Mouse (Mus musculus) adrenal gland, postnatal 4 days (tissue): ENCODE results near the gene Sparcl1. TPM values are rescaled to one million over a fixed set of nuclear protein-coding genes. Genes with fewer than 3 reads are reported as not detected.

Experiments used
- DNase-seq, 2 experiments: peaks; one replicate each; pipeline ENCODE4 v3.0.0; 2021 to 2022; ENCODE audit warnings: low spot score in 2 of 2, mixed read lengths in 2 of 2
- microRNA-seq: library from miRNA; unstranded; fragments of <30 nt; microRNA quantifications from one replicate; pipeline ENCODE4 v1.2.0, GENCODE M21; 2021
- total RNA-seq, 2 experiments: library from RNA; stranded (reverse); gene quantifications; 2 replicates each; pipeline ENCODE4 v1.2.3; 2021

The Sparcl1 gene
- total RNA-seq, 2 experiments from 2014 or later: 83.2 to 85.6 TPM

GRCm38 (mm10) chr5:104035066-104035465, 78.5 kb downstream of the Sparcl1 start:
- no peak for DNase-seq

- no peak for DNase-seq
Observed at GRCm38 (mm10) chr5:104032434-104033097, 81.0 kb downstream of the Sparcl1 start.

Small RNA genes lying within 50 kb of the gene (microRNA-seq; reads per million reads assigned to microRNA genes)
- gene Mir5619: 1.1 reads per million

Other genes starting within 250 kb of the Sparcl1 start
- 10 to 100 TPM; 18.7 to 19.3 TPM for gene Klhl8, start 202.5 kb downstream of the Sparcl1 start, total RNA-seq
- 10 to 100 TPM in 1 of 2 experiments, 1 to 10 TPM in 1; 6.2 to 49.6 TPM for gene Hsd17b13, start 136.3 kb downstream of the Sparcl1 start, total RNA-seq
- 10 to 100 TPM; 67.7 to 72.2 TPM for gene Hsd17b11, start 91.8 kb downstream of the Sparcl1 start, total RNA-seq
- 10 to 100 TPM; 53.2 to 54.8 TPM for gene Nudt9, start 67.4 kb downstream of the Sparcl1 start, total RNA-seq
- not detected for gene Gm17660, start 36.1 kb downstream of the Sparcl1 start, total RNA-seq
- not detected for gene Dspp, start 57.0 kb upstream of the Sparcl1 start, total RNA-seq
- gene Dmp1, start 88.9 kb upstream of the Sparcl1 start, total RNA-seq: under 1 TPM in 1 of 2 experiments, not detected in 1; 0.11 TPM
- gene Ibsp, start 185.4 kb upstream of the Sparcl1 start, total RNA-seq: 1 to 10 TPM in 1 of 2 experiments, under 1 TPM in 1; 0.34 to 1.6 TPM
- gene Mepe, start 211.6 kb upstream of the Sparcl1 start, total RNA-seq: not detected